Mouse (Mus musculus): ENCODE results near the gene Oscp1.
"Not testable (repeated sequence)": the region's sequence is repeated elsewhere in the genome, so short reads cannot be mapped to it uniquely, and the experiment has no call there.

Gene Oscp1

GRCm38 (mm10) chr4:126083021-126083420, 24.7 kb downstream of the Oscp1 start:
- in situ Hi-C loops (cut with MboI): no loop called here

- in situ Hi-C loops (cut with MboI): no loop called here
Measured at GRCm38 (mm10) chr4:126084382-126084781, 26.0 kb downstream of the Oscp1 start.

- in situ Hi-C loops (cut with MboI): no loop called here
Measured at GRCm38 (mm10) chr4:126085996-126086576, 27.7 kb downstream of the Oscp1 start.

GRCm38 (mm10) chr4:126090101-126090847, 31.9 kb downstream of the Oscp1 start:
- in situ Hi-C loops (cut with MboI): no loop called here

- in situ Hi-C loops (cut with MboI): no loop called here
Measured at GRCm38 (mm10) chr4:126090848-126091124, 32.4 kb downstream of the Oscp1 start.

- in situ Hi-C loops (cut with MboI): no loop called here
Measured at GRCm38 (mm10) chr4:126091873-126092272, 33.5 kb downstream of the Oscp1 start.

GRCm38 (mm10) chr4:126095622-126096430, 37.5 kb downstream of the Oscp1 start:
- in situ Hi-C loops (cut with MboI): not testable (repeated sequence)

- in situ Hi-C loops (cut with MboI): no loop called here
Measured at GRCm38 (mm10) chr4:126096464-126097111, 38.2 kb downstream of the Oscp1 start, which contains the start of gene Lsm10. Gene Lsm10 (plus strand): TSS chr4:126096623.

GRCm38 (mm10) chr4:126097711-126098253, 39.4 kb downstream of the Oscp1 start:
- in situ Hi-C loops (cut with MboI): no loop called here

- in situ Hi-C loops (cut with MboI): no loop called here
Measured at GRCm38 (mm10) chr4:126099365-126099764, 41.0 kb downstream of the Oscp1 start.

- in situ Hi-C loops (cut with MboI): no loop called here
Measured at GRCm38 (mm10) chr4:126100764-126101163, 42.4 kb downstream of the Oscp1 start.

- in situ Hi-C loops (cut with MboI): no loop called here
Measured at GRCm38 (mm10) chr4:126102061-126102841, 43.9 kb downstream of the Oscp1 start.

- in situ Hi-C loops (cut with MboI): no loop called here
Measured at GRCm38 (mm10) chr4:126103057-126103581, 44.8 kb downstream of the Oscp1 start.

- in situ Hi-C loops (cut with MboI): no loop called here
Measured at GRCm38 (mm10) chr4:126103590-126104068, 45.3 kb downstream of the Oscp1 start, which contains the start of gene Stk40. Gene Stk40 (plus strand): TSS chr4:126103957.

- in situ Hi-C loops (cut with MboI): no loop called here
Measured at GRCm38 (mm10) chr4:126104261-126105075, 46.1 kb downstream of the Oscp1 start.

GRCm38 (mm10) chr4:126105131-126105783, 46.9 kb downstream of the Oscp1 start:
- in situ Hi-C loops (cut with MboI): no loop called here

GRCm38 (mm10) chr4:126108061-126108740, 49.8 kb downstream of the Oscp1 start:
- in situ Hi-C loops (cut with MboI): no loop called here

GRCm38 (mm10) chr4:126109613-126110373, 51.4 kb downstream of the Oscp1 start:
- in situ Hi-C loops (cut with MboI): no loop called here

All from mature B cell (primary cell).